Mouse (Mus musculus) splenic B cell, adult 2 months (primary cell): ENCODE measurements around the gene Mmp15.
"Not testable (repeated sequence)": the region's sequence is repeated elsewhere in the genome, so short reads cannot be mapped to it uniquely, and the experiment has no call there.

Experiments
- DNase-seq: peaks from one replicate; pipeline ENCODE4 v3.0.0-alpha.2; 2011; ENCODE audit warnings: low read depth, low spot score
- H3K27me3 ChIP-seq: 2 replicates; pipeline ENCODE4 v1.6.1; 2012; ENCODE audit warnings: mild to moderate bottlenecking, low read length, moderate library complexity, mixed read lengths; ENCODE audit not compliant: control insufficient read depth, poor library complexity, insufficient read depth, severe bottlenecking
- H3K36me3 ChIP-seq: 2 replicates; pipeline ENCODE4 v1.6.1; 2012; ENCODE audit warnings: mild to moderate bottlenecking, low read length, moderate library complexity, mixed read lengths; ENCODE audit not compliant: control insufficient read depth, poor library complexity, insufficient read depth, severe bottlenecking

The Mmp15 gene

GRCm38 (mm10) chr8:95377863-95378291 lies 25.8 kb downstream of the Mmp15 start:
- Histone ChIP-seq H3K36me3 (no peaks in the 10 kb centered on the region), H3K27me3 (no peaks in the 10 kb centered on the region)
- no peak for DNase-seq

- not testable (repeated sequence) for DNase-seq, H3K36me3 ChIP-seq, H3K27me3 ChIP-seq
Observed at GRCm38 (mm10) chr8:95378928-95379327, 26.9 kb downstream of the Mmp15 start.

- Histone ChIP-seq H3K27me3 (no peaks in the 10 kb centered on the region), H3K36me3 (no peaks in the 10 kb centered on the region)
- peak; percentile 31 for DNase-seq
Observed at GRCm38 (mm10) chr8:95380953-95381352, 28.9 kb downstream of the Mmp15 start.

GRCm38 (mm10) chr8:95381595-95381994 lies 29.5 kb downstream of the Mmp15 start:
- Histone ChIP-seq H3K36me3 (no peaks in the 10 kb centered on the region), H3K27me3 (no peaks in the 10 kb centered on the region)
- DNase-seq: no peak

GRCm38 (mm10) chr8:95384501-95384900 lies 32.4 kb downstream of the Mmp15 start:
- Histone ChIP-seq H3K36me3 (no peaks in the 10 kb centered on the region), H3K27me3 (no peaks in the 10 kb centered on the region)
- no peak for DNase-seq

GRCm38 (mm10) chr8:95386037-95386436 lies 34.0 kb downstream of the Mmp15 start:
- DNase-seq: no peak
- Histone ChIP-seq H3K27me3 (no peaks in the 10 kb centered on the region), H3K36me3 (no peaks in the 10 kb centered on the region)

- H3K27me3 ChIP-seq: no peaks in the 10 kb centered on the region
- no peaks in the 10 kb centered on the region for H3K36me3 ChIP-seq
- DNase-seq: peak; percentile 14
Observed at GRCm38 (mm10) chr8:95387221-95387620, 35.2 kb downstream of the Mmp15 start.

- Histone ChIP-seq H3K27me3 (no peaks in the 10 kb centered on the region), H3K36me3 (no peaks in the 10 kb centered on the region)
- no peak for DNase-seq
Observed at GRCm38 (mm10) chr8:95387936-95388335, 35.9 kb downstream of the Mmp15 start.

GRCm38 (mm10) chr8:95390312-95390711 lies 38.2 kb downstream of the Mmp15 start:
- DNase-seq: peak; percentile 15
- Histone ChIP-seq H3K36me3 (no peaks in the 10 kb centered on the region), H3K27me3 (no peaks in the 10 kb centered on the region)

- H3K27me3 ChIP-seq: no peaks in the 10 kb centered on the region
- H3K36me3 ChIP-seq: no peaks in the 10 kb centered on the region
- DNase-seq: peak; percentile 79
Observed at GRCm38 (mm10) chr8:95391101-95391500, 39.0 kb downstream of the Mmp15 start.

- DNase-seq: no peak
- H3K27me3 ChIP-seq: no peaks in the 10 kb centered on the region
- no peaks in the 10 kb centered on the region for H3K36me3 ChIP-seq
Observed at GRCm38 (mm10) chr8:95392604-95393003, 40.5 kb downstream of the Mmp15 start.

GRCm38 (mm10) chr8:95395186-95395918 lies 43.3 kb downstream of the Mmp15 start:
- DNase-seq: no peak
- Histone ChIP-seq H3K36me3 (no peaks in the 10 kb centered on the region), H3K27me3 (no peaks in the 10 kb centered on the region)

- H3K27me3 ChIP-seq: no peaks in the 10 kb centered on the region
- no peak for DNase-seq
- no peaks in the 10 kb centered on the region for H3K36me3 ChIP-seq
Observed at GRCm38 (mm10) chr8:95396752-95397151, 44.7 kb downstream of the Mmp15 start.

GRCm38 (mm10) chr8:95397201-95397600 lies 45.1 kb downstream of the Mmp15 start:
- no peaks in the 10 kb centered on the region for H3K36me3 ChIP-seq
- no peak for DNase-seq
- no peaks in the 10 kb centered on the region for H3K27me3 ChIP-seq

- H3K36me3 ChIP-seq: no peaks in the 10 kb centered on the region
- no peaks in the 10 kb centered on the region for H3K27me3 ChIP-seq
- DNase-seq: no peak
Observed at GRCm38 (mm10) chr8:95399131-95399530, 47.1 kb downstream of the Mmp15 start.

GRCm38 (mm10) chr8:95401091-95401490 lies 49.0 kb downstream of the Mmp15 start:
- no peaks in the 10 kb centered on the region for H3K27me3 ChIP-seq
- no peak for DNase-seq
- H3K36me3 ChIP-seq: no peaks in the 10 kb centered on the region
